Comparison of ENCODE assay signal across 30 mouse cellular contexts in genomic region chr6:29445354-29445753, GRCm38 (mm10). TPM values are rescaled to one million over a fixed set of nuclear protein-coding genes. Genes with fewer than 3 reads are reported as not detected.
DNase-seq lines count a peak whose midpoint lies in the region; ATAC-seq and TF ChIP-seq lines count a peak whose summit lies in the region.
"Had no signal": no experiment of that assay in that cellular context is flagged by ENCODE, and none has a peak within 500 bp of the region (broad histone marks: within the 10 kb centered on the region; RNA-seq: fewer than 3 reads in every experiment).

No protein-coding gene starts in this region.

- H3K4me1 ChIP-seq in lung, adult 2 months (ENCODE audit: control insufficient read depth, insufficient read depth, low read length) = no peaks in the 10 kb centered on the region
- no peaks in the 10 kb centered on the region for H3K4me1 ChIP-seq in stomach, postnatal 0 days (replicated peaks; ENCODE audit: control insufficient read depth, insufficient read depth)
- H3K4me1 ChIP-seq: embryonic facial prominence, embryonic 13.5 days; forebrain, embryonic 10.5 days; hindbrain, embryonic 10.5 days; hindbrain, embryonic 15.5 days; liver, embryonic 12.5 days; megakaryocyte, embryonic 14.5 days; midbrain, embryonic 12.5 days; neural tube, embryonic 13.5 days; stomach, embryonic 15.5 days had no signal

- no peak overlapping the region for H3K27ac ChIP-seq in stomach, postnatal 0 days (replicated peaks)
- H3K27ac ChIP-seq: embryonic facial prominence, embryonic 13.5 days; forebrain, embryonic 10.5 days; hindbrain, embryonic 10.5 days; hindbrain, embryonic 15.5 days; layer of hippocampus, adult 2 months; left cerebral cortex, adult 2 months; liver, embryonic 12.5 days; midbrain, embryonic 12.5 days; neural tube, embryonic 13.5 days; stomach, embryonic 15.5 days had no signal

- TF ChIP-seq CTCF in lung, adult 2 months (IDR thresholded peaks at IDR 0.05; ENCODE audit: insufficient read depth, low read length) = no peak
- no peak for TF ChIP-seq CTCF in stomach, postnatal 0 days (IDR thresholded peaks at IDR 0.05; ENCODE audit: low read depth)

- peak; percentile 93 for DNase-seq in heart, adult 11 months
- no peak for DNase-seq in heart, adult 9 months (ENCODE audit: low spot score in 2 of 2)
- peak; percentile 16 for DNase-seq in lung, adult 2 months
- DNase-seq in lung, postnatal 10 days = peak; percentile 54
- peak; percentile 35 for DNase-seq in stomach, postnatal 0 days (ENCODE audit: low spot score)
- no peak for DNase-seq in adrenal gland, postnatal 14 days
- no peak for DNase-seq in urinary bladder, postnatal 10 days (ENCODE audit: low spot score)
- DNase-seq: right cerebral cortex, postnatal 14 days had no signal

- H3K36me3 ChIP-seq in stomach, postnatal 0 days (ENCODE audit: control insufficient read depth, insufficient read depth, low read length) = peaks cover 19% of the 10 kb centered on the region
- H3K36me3 ChIP-seq: G1E; hindbrain, embryonic 15.5 days; midbrain, embryonic 12.5 days had no signal

- H3K27me3 ChIP-seq in stomach, postnatal 0 days (ENCODE audit: control insufficient read depth, insufficient read depth, low read length) = no peaks in the 10 kb centered on the region
- H3K27me3 ChIP-seq: embryonic facial prominence, embryonic 13.5 days; hindbrain, embryonic 15.5 days; midbrain, embryonic 12.5 days; neural tube, embryonic 13.5 days; stomach, embryonic 15.5 days had no signal

- no peak overlapping the region for H3K4me2 ChIP-seq in stomach, postnatal 0 days (replicated peaks; ENCODE audit: low read depth)
- H3K4me2 ChIP-seq: embryonic facial prominence, embryonic 13.5 days; heart, embryonic 11.5 days; hindbrain, embryonic 15.5 days; liver, embryonic 12.5 days; midbrain, embryonic 12.5 days; neural tube, embryonic 13.5 days; stomach, embryonic 15.5 days had no signal

- WGBS in lung, adult 2 months = 77% methylated on average over 7 of the region's 7 CpGs
- 88% methylated on average over 7 of the region's 7 CpGs for WGBS in stomach, postnatal 0 days

- no peak overlapping the region for H3K4me3 ChIP-seq in lung, adult 2 months (replicated peaks; ENCODE audit: extremely low read depth, low read depth, low read length)
- no peak overlapping the region for H3K4me3 ChIP-seq in stomach, postnatal 0 days (ENCODE audit: low read depth, low read length)
- H3K4me3 ChIP-seq: embryonic facial prominence, embryonic 13.5 days; forebrain, embryonic 10.5 days; hindbrain, embryonic 10.5 days; hindbrain, embryonic 15.5 days; layer of hippocampus, adult 2 months; left cerebral cortex, adult 2 months; liver, embryonic 12.5 days; megakaryocyte, embryonic 14.5 days; midbrain, embryonic 12.5 days; neural tube, embryonic 13.5 days; stomach, embryonic 15.5 days had no signal

- H3K9me3 ChIP-seq in stomach, postnatal 0 days (ENCODE audit: control insufficient read depth, low read length) = no peaks in the 10 kb centered on the region
- H3K9me3 ChIP-seq: embryonic facial prominence, embryonic 13.5 days; forebrain, embryonic 10.5 days; G1E; hindbrain, embryonic 10.5 days; hindbrain, embryonic 15.5 days; liver, embryonic 12.5 days; midbrain, embryonic 12.5 days; neural tube, embryonic 13.5 days; stomach, embryonic 15.5 days had no signal

- no peak for TF ChIP-seq EP300 in stomach, postnatal 0 days (optimal IDR thresholded peaks at IDR 0.05)

- no peak for ATAC-seq in stomach, postnatal 0 days (ENCODE audit: low FRiP score, low TSS enrichment)
- ATAC-seq: forebrain, embryonic 16.5 days; inflammation-experienced regulatory T-cells, adult 6 months; liver, embryonic 12.5 days; liver, postnatal 0 days had no signal

- H3K9ac ChIP-seq in stomach, postnatal 0 days (ENCODE audit: low read length) = no peak overlapping the region
- H3K9ac ChIP-seq: embryonic facial prominence, embryonic 13.5 days; hindbrain, embryonic 15.5 days; liver, embryonic 12.5 days; liver, postnatal 0 days; midbrain, embryonic 12.5 days; neural tube, embryonic 13.5 days; stomach, embryonic 15.5 days had no signal

- TF ChIP-seq POLR2A in lung, adult 2 months (IDR thresholded peaks at IDR 0.05; ENCODE audit: borderline replicate concordance, extremely low read depth, low read depth, low read length) = no peak

RNA-seq across cellular contexts. Expression of gene Flnc, which starts 12.3 kb away (rescaled TPM):
- polyA plus RNA-seq in lung, adult 2 months (2012; rRNA removed) = 4.9 and 11.2 TPM in 2 replicates
- 5.5 and 5.9 TPM in 2 replicates for polyA plus RNA-seq in stomach, postnatal 0 days (2015; fragmentation: Nextera tagmentation; extraction: Ambion mirVana)
- 4.2 and 5.3 TPM in 2 replicates for total RNA-seq in adrenal gland, postnatal 14 days (2021)
- total RNA-seq: common myeloid progenitor, adult 5-6 weeks had no signal
- polyA plus RNA-seq: inflammation-experienced regulatory T-cells, adult 6 months had no signal

RNA-seq across cellular contexts. Expression of gene Atp6v1f, which starts 22.2 kb away (rescaled TPM):
- 256 and 275 TPM in 2 replicates for polyA plus RNA-seq in lung, adult 2 months (2012; rRNA removed)
- 263 and 269 TPM in 2 replicates for polyA plus RNA-seq in stomach, postnatal 0 days (2015; fragmentation: Nextera tagmentation; extraction: Ambion mirVana)
- 169 and 183 TPM in 2 replicates for total RNA-seq in adrenal gland, postnatal 14 days (2021)

RNA-seq across cellular contexts. Expression of gene Atp6v1fnb, which starts 25.9 kb away (rescaled TPM):
- polyA plus RNA-seq in lung, adult 2 months (2012; rRNA removed) = 0.20 TPM in 1 of 2 replicates, not detected in the other
- polyA plus RNA-seq in stomach, postnatal 0 days (2015; fragmentation: Nextera tagmentation; extraction: Ambion mirVana) = not detected in 2 replicates
- total RNA-seq in adrenal gland, postnatal 14 days (2021) = not detected in 2 replicates
- total RNA-seq: gastrocnemius, adult 8-10 months had no signal
- polyA plus RNA-seq: forebrain, embryonic 16.5 days; G1E; gonadal fat pad, adult 2 months; heart, embryonic 11.5 days; heart, postnatal 0 days; hindbrain, embryonic 10.5 days; inflammation-experienced regulatory T-cells, adult 6 months; limb, embryonic 14.5 days; liver, embryonic 12.5 days; liver, postnatal 0 days; midbrain, embryonic 12.5 days; neural tube, embryonic 13.5 days had no signal

RNA-seq across cellular contexts. Expression of gene Ccdc136, which starts 49.2 kb away (rescaled TPM):
- polyA plus RNA-seq in lung, adult 2 months (2012; rRNA removed) = 2.5 and 3.2 TPM in 2 replicates
- 12.4 and 12.6 TPM in 2 replicates for polyA plus RNA-seq in stomach, postnatal 0 days (2015; fragmentation: Nextera tagmentation; extraction: Ambion mirVana)
- 4.9 and 6.3 TPM in 2 replicates for total RNA-seq in adrenal gland, postnatal 14 days (2021)
- total RNA-seq: common myeloid progenitor, adult 5-6 weeks had no signal

RNA-seq across cellular contexts. Expression of gene Opn1sw, which starts 57.1 kb away (rescaled TPM):
- polyA plus RNA-seq in lung, adult 2 months (2012; rRNA removed) = 0.11 and 0.21 TPM in 2 replicates
- polyA plus RNA-seq in stomach, postnatal 0 days (2015; fragmentation: Nextera tagmentation; extraction: Ambion mirVana) = 1.9 and 2.1 TPM in 2 replicates
- total RNA-seq in adrenal gland, postnatal 14 days (2021) = not detected in 2 replicates
- total RNA-seq: adrenal gland, postnatal 36 days; common myeloid progenitor, adult 5-6 weeks; layer of hippocampus, adult 2 months had no signal
- polyA plus RNA-seq: G1E had no signal

Comparison
In these comparisons a context has a peak if more than half of its experiments do, and no peak if none do; other contexts are left out.
1. DNase-seq: peak in heart, adult 11 months (single experiment), lung, adult 2 months (single experiment), lung, postnatal 10 days (single experiment) and stomach, postnatal 0 days (single experiment); none in heart, adult 9 months (0 of 2), adrenal gland, postnatal 14 days (single experiment) and urinary bladder, postnatal 10 days (single experiment).